Mouse (Mus musculus) limb, embryonic 11.5 days (tissue): Measurements from ENCODE around the gene Ofd1. TPM values are rescaled to one million over a fixed set of nuclear protein-coding genes. Genes with fewer than 3 reads are reported as not detected.

ENCODE experiments used
- polyA plus RNA-seq: library from polyadenylated mRNA; unstranded; fragments of >200 nt; fragmentation: Nextera tagmentation; extraction: Ambion mirVana; gene quantifications from 2 replicates; pipeline ENCODE4 v1.2.1, GENCODE M21; 2014

The Ofd1 gene
- polyA plus RNA-seq, 1 experiment from 2014 or later: 9.3 TPM

Other genes with a start within 250 kb of the Ofd1 start
- 8.0 and 12.4 TPM in 2 replicates for gene Gpm6b, start 201.8 kb downstream of the Ofd1 start, polyA plus RNA-seq
- 17.1 and 17.3 TPM in 2 replicates for gene Trappc2, start 130 bp downstream of the Ofd1 start, polyA plus RNA-seq
- 52.6 and 56.8 TPM in 2 replicates for gene Rab9, start 39.2 kb upstream of the Ofd1 start, polyA plus RNA-seq
- 11.6 and 12.7 TPM in 2 replicates for gene Tceanc, start 77.9 kb upstream of the Ofd1 start, polyA plus RNA-seq
- 5.2 and 6.4 TPM in 2 replicates for gene Egfl6, start 145.0 kb upstream of the Ofd1 start, polyA plus RNA-seq